Mouse (Mus musculus) midbrain, embryonic 15.5 days (tissue): ENCODE data around the gene Kcnip4. TPM values are rescaled to one million over a fixed set of nuclear protein-coding genes. Genes with fewer than 3 reads are reported as not detected.

ENCODE experiments used
- ATAC-seq: fragments of 200-750 bp; cut with Nextera tagmentation; replicated peaks from 2 replicates; pipeline ENCODE4 v1.8.0; 2017; ENCODE audit warnings: moderate TSS enrichment
- H3K27ac ChIP-seq: fragments of 300-500 bp; sonication (generic); 2 replicates; pipeline ENCODE4 v1.5.1; 2015; ENCODE audit warnings: mild to moderate bottlenecking, inconsistent platforms
- H3K27me3 ChIP-seq: fragments of 300-500 bp; sonication (generic); replicated peaks from 2 replicates; pipeline ENCODE4 v1.6.1; 2015; ENCODE audit warnings: inconsistent platforms
- H3K36me3 ChIP-seq: fragments of 300-500 bp; sonication (generic); replicated peaks from 2 replicates; pipeline ENCODE4 v1.6.1; 2015; ENCODE audit warnings: inconsistent platforms
- H3K4me1 ChIP-seq: fragments of 300-500 bp; sonication (generic); 2 replicates; pipeline ENCODE4 v1.6.1; 2015; ENCODE audit warnings: inconsistent platforms
- H3K4me2 ChIP-seq: fragments of 300-500 bp; sonication (generic); 2 replicates; pipeline ENCODE4 v1.6.1; 2015; ENCODE audit warnings: inconsistent platforms, mild to moderate bottlenecking, moderate library complexity
- H3K4me3 ChIP-seq: fragments of 300-500 bp; sonication (generic); 2 replicates; pipeline ENCODE4 v1.5.1; 2015; ENCODE audit warnings: mild to moderate bottlenecking, inconsistent platforms
- H3K9ac ChIP-seq: fragments of 300-500 bp; sonication (generic); 2 replicates; pipeline ENCODE4 v1.6.1; 2015; ENCODE audit warnings: mild to moderate bottlenecking, inconsistent platforms
- H3K9me3 ChIP-seq: fragments of 300-500 bp; sonication (generic); 2 replicates; pipeline ENCODE4 v1.6.1; 2016; ENCODE audit warnings: inconsistent platforms
- WGBS: fragments of 180-500 bp; shearing (Covaris S2); methylation state at CpG from one replicate; pipeline ENCODE4 v1.1.7; 2015; ENCODE audit warnings: mixed read lengths; 5-methylcytosine and 5-hydroxymethylcytosine counted together
- polyA plus RNA-seq: library from polyadenylated mRNA; unstranded; fragments of >200 nt; fragmentation: Nextera tagmentation; extraction: Ambion mirVana; gene quantifications from 2 replicates; pipeline ENCODE4 v1.2.1, GENCODE M21; 2015

Gene Kcnip4
- polyA plus RNA-seq, 1 experiment from 2014 or later = 17.6 TPM

- no peaks in the 10 kb centered on the region for H3K36me3 ChIP-seq
- no peak for ATAC-seq
- WGBS = 72% methylated on average over 6 of the region's 6 CpGs
Observed at GRCm38 (mm10) chr5:49460643-49461276, 63.9 kb downstream of the Kcnip4 start.

GRCm38 (mm10) chr5:49453100-49453499, 71.6 kb downstream of the Kcnip4 start:
- WGBS = 90% methylated on average over 3 of the region's 3 CpGs
- Histone ChIP-seq H3K27ac (no peak overlapping the region), H3K36me3 (no peaks in the 10 kb centered on the region)

More at GRCm38 (mm10) chr5:49460643-49461276, 63.9 kb downstream of the Kcnip4 start:
- Histone ChIP-seq H3K4me1 (no peaks in the 10 kb centered on the region), H3K9me3 (no peaks in the 10 kb centered on the region), H3K9ac (no peak overlapping the region), H3K4me3 (no peak overlapping the region), H3K4me2 (no peak overlapping the region), H3K27ac (no peak overlapping the region), H3K27me3 (no peaks in the 10 kb centered on the region)

DNA sequence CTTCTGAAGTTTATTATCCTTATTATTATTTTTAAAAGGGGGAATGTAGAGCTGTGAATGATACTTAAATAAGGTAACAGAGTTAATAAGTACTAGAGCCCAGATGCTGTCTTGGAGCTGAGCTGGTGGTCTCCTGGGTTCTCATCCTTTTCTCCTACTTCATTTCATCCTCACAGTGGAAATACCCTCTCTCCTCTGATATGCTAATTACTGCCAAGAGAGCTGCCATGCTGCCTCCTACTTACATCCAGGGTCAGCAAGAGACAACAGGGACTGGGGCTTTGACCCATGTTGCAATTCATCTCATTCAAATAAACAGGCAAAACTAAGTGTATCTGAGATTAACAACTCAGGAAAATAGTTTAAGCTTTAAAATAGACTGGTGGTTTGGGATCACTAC, 73.4 kb downstream of the Kcnip4 start:
- no peak overlapping the region for H3K4me2 ChIP-seq
- no peaks in the 10 kb centered on the region for H3K4me1 ChIP-seq
- H3K36me3 ChIP-seq = no peaks in the 10 kb centered on the region
- H3K27me3 ChIP-seq = no peaks in the 10 kb centered on the region
- H3K9ac ChIP-seq = no peak overlapping the region
- H3K9me3 ChIP-seq = no peaks in the 10 kb centered on the region
- no peak overlapping the region for H3K4me3 ChIP-seq
- no peak overlapping the region for H3K27ac ChIP-seq
- ATAC-seq = no peak

More at GRCm38 (mm10) chr5:49453100-49453499, 71.6 kb downstream of the Kcnip4 start:
- Histone ChIP-seq H3K4me3 (no peak overlapping the region), H3K9ac (no peak overlapping the region), H3K4me1 (no peaks in the 10 kb centered on the region), H3K4me2 (no peak overlapping the region), H3K9me3 (no peaks in the 10 kb centered on the region), H3K27me3 (no peaks in the 10 kb centered on the region)
- ATAC-seq = no peak

- WGBS = 75% methylated on average over 3 of the region's 3 CpGs
- no peak overlapping the region for H3K4me2 ChIP-seq
- no peaks in the 10 kb centered on the region for H3K27me3 ChIP-seq
- H3K27ac ChIP-seq = no peak overlapping the region
- no peak overlapping the region for H3K4me3 ChIP-seq
- ATAC-seq = no peak
- H3K4me1 ChIP-seq = no peaks in the 10 kb centered on the region
- H3K9ac ChIP-seq = no peak overlapping the region
- H3K36me3 ChIP-seq = no peaks in the 10 kb centered on the region
- H3K9me3 ChIP-seq = no peaks in the 10 kb centered on the region
Observed at GRCm38 (mm10) chr5:49450876-49451275, 73.8 kb downstream of the Kcnip4 start.

GRCm38 (mm10) chr5:49437236-49437635, 87.5 kb downstream of the Kcnip4 start:
- no peaks in the 10 kb centered on the region for H3K36me3 ChIP-seq
- H3K4me2 ChIP-seq = no peak overlapping the region
- WGBS = 56% methylated on average over 2 of the region's 2 CpGs
- no peaks in the 10 kb centered on the region for H3K4me1 ChIP-seq
- no peaks in the 10 kb centered on the region for H3K27me3 ChIP-seq
- no peak overlapping the region for H3K9ac ChIP-seq
- ATAC-seq = no peak
- H3K4me3 ChIP-seq = no peak overlapping the region
- no peaks in the 10 kb centered on the region; the same call in 1 of the 2 replicates for H3K9me3 ChIP-seq
- H3K27ac ChIP-seq = no peak overlapping the region

- no peak for ATAC-seq
- Histone ChIP-seq H3K36me3 (no peaks in the 10 kb centered on the region), H3K4me2 (no peak overlapping the region), H3K9ac (no peak overlapping the region), H3K27ac (no peak overlapping the region), H3K27me3 (no peaks in the 10 kb centered on the region), H3K4me1 (no peaks in the 10 kb centered on the region), H3K9me3 (no peaks in the 10 kb centered on the region), H3K4me3 (no peak overlapping the region)
Observed at GRCm38 (mm10) chr5:49427689-49428088, 97.0 kb downstream of the Kcnip4 start.

- no peaks in the 10 kb centered on the region for H3K36me3 ChIP-seq
- H3K9ac ChIP-seq = no peak overlapping the region
- ATAC-seq = no peak
- H3K27me3 ChIP-seq = no peaks in the 10 kb centered on the region
- no peaks in the 10 kb centered on the region for H3K4me1 ChIP-seq
- H3K4me3 ChIP-seq = no peak overlapping the region
- no peaks in the 10 kb centered on the region for H3K9me3 ChIP-seq
- no peak overlapping the region for H3K4me2 ChIP-seq
- no peak overlapping the region for H3K27ac ChIP-seq
Observed at GRCm38 (mm10) chr5:49419707-49420106, 105.0 kb downstream of the Kcnip4 start.

GRCm38 (mm10) chr5:49408351-49408750, 116.4 kb downstream of the Kcnip4 start:
- H3K36me3 ChIP-seq = no peaks in the 10 kb centered on the region
- no peak overlapping the region for H3K27ac ChIP-seq
- H3K27me3 ChIP-seq = no peaks in the 10 kb centered on the region
- no peaks in the 10 kb centered on the region for H3K9me3 ChIP-seq
- no peak overlapping the region for H3K4me3 ChIP-seq
- no peak for ATAC-seq
- H3K4me2 ChIP-seq = no peak overlapping the region
- no peaks in the 10 kb centered on the region for H3K4me1 ChIP-seq
- H3K9ac ChIP-seq = no peak overlapping the region
- WGBS = 66% methylated on average over 1 of the region's 1 CpGs

- no peak overlapping the region for H3K4me2 ChIP-seq
- H3K4me3 ChIP-seq = no peak overlapping the region
- no peak overlapping the region for H3K27ac ChIP-seq
- H3K9me3 ChIP-seq = no peaks in the 10 kb centered on the region
- no peaks in the 10 kb centered on the region for H3K27me3 ChIP-seq
- no peak; the same call in 1 of the 2 replicates for ATAC-seq
- 46% methylated on average over 3 of the region's 3 CpGs for WGBS
- no peak overlapping the region for H3K9ac ChIP-seq
- no peaks in the 10 kb centered on the region for H3K4me1 ChIP-seq
- no peaks in the 10 kb centered on the region for H3K36me3 ChIP-seq
Observed at GRCm38 (mm10) chr5:49370543-49371076, 154.1 kb downstream of the Kcnip4 start.

- H3K9ac ChIP-seq = no peak overlapping the region
- peak; percentile 69 for ATAC-seq
- 49% methylated on average over 13 of the region's 13 CpGs for WGBS
- H3K27me3 ChIP-seq = no peaks in the 10 kb centered on the region
- no peaks in the 10 kb centered on the region for H3K4me1 ChIP-seq
- H3K27ac ChIP-seq = no peak overlapping the region
- H3K4me2 ChIP-seq = no peak overlapping the region
- no peak overlapping the region for H3K4me3 ChIP-seq
- no peaks in the 10 kb centered on the region for H3K9me3 ChIP-seq
- no peaks in the 10 kb centered on the region for H3K36me3 ChIP-seq
Observed at GRCm38 (mm10) chr5:49368636-49369423, 155.9 kb downstream of the Kcnip4 start.

DNA sequence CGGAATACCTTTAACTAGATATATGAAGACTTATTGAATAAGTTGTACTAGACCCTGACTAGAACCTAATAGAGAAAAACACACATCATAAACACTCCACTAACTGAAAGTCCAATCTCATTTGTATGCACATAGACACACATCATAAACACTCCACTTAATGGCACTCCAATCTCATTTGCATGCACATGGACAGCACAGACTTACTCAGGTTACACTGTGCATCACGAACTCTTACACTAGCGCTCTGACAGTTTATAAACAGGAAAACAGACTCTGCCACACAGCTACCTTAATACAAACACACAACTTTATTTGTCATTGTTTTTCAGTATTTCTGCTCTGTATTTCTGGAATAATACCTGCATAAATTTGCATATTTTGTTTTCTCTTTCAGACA, 168.3 kb downstream of the Kcnip4 start:
- ATAC-seq = 0 out of 2 replicates have a peak, but pooled peaks have one; percentile 52
- no peak overlapping the region for H3K4me3 ChIP-seq
- no peaks in the 10 kb centered on the region for H3K27me3 ChIP-seq
- H3K4me2 ChIP-seq = no peak overlapping the region
- no peaks in the 10 kb centered on the region for H3K4me1 ChIP-seq
- 82% methylated on average over 3 of the region's 3 CpGs for WGBS
- no peak overlapping the region for H3K9ac ChIP-seq
- no peaks in the 10 kb centered on the region for H3K36me3 ChIP-seq
- H3K27ac ChIP-seq = no peak overlapping the region
- no peaks in the 10 kb centered on the region for H3K9me3 ChIP-seq

DNA sequence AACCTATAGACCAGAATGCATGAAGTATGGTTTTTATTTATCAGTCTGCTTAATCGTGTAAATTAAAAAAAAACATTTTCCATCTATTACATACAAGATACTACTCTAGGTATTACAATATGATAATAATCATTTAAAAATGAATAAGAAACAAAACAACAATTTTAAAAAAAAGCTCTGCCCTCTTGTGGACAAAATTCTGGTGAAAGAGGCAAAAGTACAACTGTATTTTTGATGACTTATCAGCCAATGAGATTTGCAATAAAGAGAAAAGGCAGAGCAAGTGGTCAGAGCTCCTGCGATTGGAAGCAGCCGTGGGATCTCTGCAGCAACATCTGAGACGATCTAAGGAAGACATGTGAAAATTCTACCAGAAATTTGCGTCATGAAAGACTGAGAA, 172.6 kb downstream of the Kcnip4 start:
- 69% methylated on average over 5 of the region's 5 CpGs for WGBS
- Histone ChIP-seq H3K27me3 (no peaks in the 10 kb centered on the region), H3K4me3 (no peak overlapping the region), H3K4me1 (no peaks in the 10 kb centered on the region), H3K27ac (no peak overlapping the region), H3K4me2 (no peak overlapping the region), H3K36me3 (no peaks in the 10 kb centered on the region), H3K9me3 (no peaks in the 10 kb centered on the region), H3K9ac (no peak overlapping the region)
- ATAC-seq = no peak
